Mouse (Mus musculus): Measurements from ENCODE around the gene Wfdc5.

DNA sequence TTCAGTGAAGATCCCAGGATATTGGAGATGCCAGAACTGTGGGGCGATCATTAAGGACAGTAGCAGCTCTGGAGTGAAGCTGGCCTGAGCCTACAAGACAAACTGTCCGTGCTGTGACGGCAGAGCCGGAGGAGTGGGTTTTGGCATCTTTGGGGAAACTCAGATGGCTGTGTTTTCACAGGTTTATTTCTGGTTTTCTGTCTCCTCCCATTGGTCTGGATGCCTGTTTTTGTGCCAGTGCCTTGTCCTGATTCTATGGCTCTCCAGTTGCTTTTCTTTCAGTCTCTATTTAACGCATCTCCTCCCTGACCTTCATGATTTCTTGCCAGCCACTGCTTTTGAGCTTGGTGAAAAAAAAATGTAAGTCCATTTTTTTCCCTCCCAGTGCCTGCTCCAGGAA lies 30.2 kb upstream of the Wfdc5 start:
- TF ChIP-seq POLR2A (IDR thresholded peaks at IDR 0.05; ENCODE audit: borderline replicate concordance, insufficient read depth, low read length) (no peak), CTCF (IDR thresholded peaks at IDR 0.05; ENCODE audit: borderline replicate concordance, insufficient read depth, low read depth, low read length) (no peak)
